Mouse (Mus musculus) embryo, embryonic 11 days (tissue): ENCODE data around the gene Clec5a.
"Not testable (repeated sequence)": the region's sequence is repeated elsewhere in the genome, so short reads cannot be mapped to it uniquely, and the experiment has no call there.

Experiments
- DNase-seq: peaks from one replicate; pipeline ENCODE4 v3.0.0-alpha.2; 2015

The Clec5a gene

DNA sequence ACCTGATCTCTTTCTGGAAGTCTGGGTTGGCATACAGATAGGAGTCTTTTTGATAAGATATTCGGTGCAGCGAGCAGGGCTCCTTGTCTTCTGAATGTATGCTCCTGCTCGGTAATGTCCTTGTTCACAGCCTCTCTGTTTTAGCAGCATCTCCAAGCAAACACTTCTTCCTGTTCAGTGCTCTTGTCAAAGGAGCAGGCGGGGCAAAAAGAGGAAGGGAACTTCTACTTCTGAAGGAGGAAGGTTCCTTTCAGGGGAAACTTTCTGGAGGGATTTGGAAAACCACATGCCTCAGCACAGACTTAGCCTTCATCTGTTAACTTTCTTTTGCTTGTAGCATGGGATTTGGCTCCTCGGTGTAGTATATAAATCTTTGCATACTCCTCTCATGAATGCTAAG lies at the start of gene Clec5a:
TSS of gene Clec5a (minus strand) at position 177 of the 400 bp plus-strand sequence.
- no peak for DNase-seq

DNA sequence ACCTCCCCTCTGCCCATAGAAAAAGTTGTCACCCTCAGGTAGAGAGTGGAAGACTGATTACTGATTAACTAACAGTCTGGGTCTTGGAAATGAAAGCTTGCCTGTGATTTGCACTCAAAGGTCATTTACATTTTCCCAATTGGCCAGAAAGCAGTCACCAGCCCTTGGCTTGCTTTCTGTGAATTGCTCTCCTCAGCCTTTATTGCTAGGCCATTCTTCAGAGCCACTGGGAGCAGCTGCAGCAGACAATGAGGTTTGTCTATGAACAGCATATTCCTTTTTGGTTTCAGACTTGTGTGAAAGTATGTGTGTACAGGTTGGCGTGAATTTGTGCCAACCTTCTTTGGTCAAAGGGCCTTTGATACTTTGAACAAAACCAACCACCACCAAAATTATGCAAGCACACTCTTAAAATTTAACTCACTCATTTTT lies 49.0 kb upstream of the Clec5a start:
- peak; percentile 5 for DNase-seq

DNA sequence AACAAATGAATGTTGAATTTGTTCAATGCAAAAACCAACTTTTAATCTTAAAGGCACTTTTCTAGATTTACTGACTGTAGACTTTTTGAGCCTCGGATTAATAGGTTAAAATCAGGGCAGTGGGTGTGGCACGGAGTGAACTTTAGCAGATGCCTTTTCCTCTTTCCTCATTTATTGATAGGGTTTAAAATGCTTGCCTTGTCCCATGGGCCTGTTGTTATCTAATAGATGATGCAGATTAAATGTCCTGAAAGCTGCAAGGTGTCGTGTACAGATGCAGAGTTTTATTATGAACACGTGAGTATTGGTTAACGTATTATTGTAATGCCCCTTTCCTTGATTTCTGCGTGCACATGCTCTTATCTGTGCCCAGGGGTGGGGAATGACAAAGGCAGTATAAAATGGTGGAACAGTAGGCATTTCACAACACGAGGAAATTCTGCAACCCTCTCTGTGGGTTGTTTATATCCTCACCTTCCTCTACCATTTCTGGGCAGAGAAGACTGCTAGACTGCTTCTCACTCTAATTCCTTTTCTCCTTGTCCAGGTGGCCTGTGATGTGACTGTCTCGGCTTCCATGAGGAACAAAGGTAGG lies 42.9 kb upstream of the Clec5a start, which contains the start of gene Mgam:
TSS of gene Mgam (plus strand) at position 426 of the 595 bp plus-strand sequence.
- no peak for DNase-seq

DNA sequence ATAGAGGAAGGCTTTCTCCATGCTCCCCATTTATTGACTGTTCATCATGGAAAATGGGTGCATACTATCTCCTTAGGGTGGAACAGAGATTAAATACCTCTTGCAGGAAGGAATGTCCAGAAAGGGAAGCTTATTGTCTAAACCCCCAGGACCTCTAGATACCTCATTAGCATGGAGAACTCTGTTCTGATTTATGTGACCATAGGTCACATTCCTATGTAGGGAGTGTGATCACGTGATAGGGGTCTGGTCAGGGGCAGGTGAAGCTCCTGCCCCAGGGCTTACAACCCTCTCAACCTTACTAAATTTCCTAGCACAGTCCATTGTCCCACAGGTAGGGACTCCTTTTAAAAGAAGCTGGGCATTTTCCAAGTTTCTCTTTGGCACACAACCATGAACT lies 40.5 kb upstream of the Clec5a start:
- DNase-seq: no peak

DNA sequence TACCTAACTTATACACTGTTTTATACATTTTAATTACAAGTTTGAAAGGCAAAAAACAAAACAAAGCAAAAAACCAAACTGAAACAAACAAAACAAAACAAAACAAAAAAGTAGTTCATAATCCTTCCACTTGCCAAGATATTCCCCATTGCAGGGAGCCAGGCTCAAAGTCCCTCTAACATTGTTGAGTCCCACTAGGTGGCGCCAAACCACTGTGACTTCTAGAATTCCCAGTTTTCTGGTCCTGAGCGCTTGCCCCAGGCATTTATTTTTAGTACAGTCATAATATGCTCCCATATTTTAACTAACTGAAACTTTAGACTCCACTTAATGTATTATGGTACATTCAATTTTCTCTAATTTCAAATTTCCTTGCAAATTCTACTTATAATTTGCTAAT lies 32.3 kb upstream of the Clec5a start:
- DNase-seq: peak; percentile 86

DNA sequence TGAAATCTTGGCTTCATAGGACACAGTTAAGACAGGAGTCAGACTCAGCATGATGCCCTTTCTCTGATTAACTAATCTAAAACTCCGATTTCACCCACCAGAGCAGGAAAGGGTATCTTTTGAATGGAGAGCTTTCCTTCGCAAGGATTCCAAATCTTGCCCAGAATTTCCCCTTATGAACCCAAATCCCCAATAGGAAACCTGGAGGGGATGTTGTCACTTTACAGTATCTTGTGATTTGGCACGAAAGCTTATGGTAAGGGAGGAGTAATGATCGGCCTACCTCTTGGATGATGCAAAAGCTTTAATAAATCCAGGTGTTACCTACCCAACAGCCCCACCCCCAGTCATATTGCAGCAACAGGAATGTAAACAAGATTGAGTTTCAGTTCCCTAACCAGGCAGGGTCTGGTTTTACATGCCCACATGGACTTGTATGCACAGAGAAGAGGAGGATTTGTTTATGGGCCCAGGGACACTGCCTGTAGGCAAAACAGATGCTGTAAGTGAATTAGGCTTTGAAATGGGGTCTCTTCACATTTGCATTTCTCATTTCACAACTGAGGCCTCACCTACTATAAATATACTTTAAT lies 27.7 kb upstream of the Clec5a start, which contains the start of gene Tas2r138:
TSS of gene Tas2r138 (minus strand) at position 51 of the 593 bp plus-strand sequence.
- DNase-seq: no peak

DNA sequence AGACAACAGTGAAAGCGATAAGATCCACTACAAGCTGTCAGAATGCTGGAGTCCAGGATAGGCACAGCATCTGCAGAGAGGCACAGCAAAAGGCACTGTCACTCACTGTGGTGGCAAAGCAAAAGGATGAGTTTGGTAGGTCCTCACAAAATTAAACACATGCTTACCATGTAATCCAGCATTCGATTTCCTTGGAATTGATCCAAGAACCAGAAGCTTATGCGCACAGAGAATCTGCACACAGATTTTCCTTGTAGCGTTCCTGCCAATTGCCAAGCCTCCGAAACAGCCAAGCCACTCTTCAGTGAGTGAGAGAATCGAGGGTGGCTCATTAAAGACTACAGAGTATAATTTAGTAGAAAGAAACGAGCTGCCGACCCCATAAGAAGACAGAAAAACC lies 24.6 kb upstream of the Clec5a start:
- DNase-seq: no peak

DNA sequence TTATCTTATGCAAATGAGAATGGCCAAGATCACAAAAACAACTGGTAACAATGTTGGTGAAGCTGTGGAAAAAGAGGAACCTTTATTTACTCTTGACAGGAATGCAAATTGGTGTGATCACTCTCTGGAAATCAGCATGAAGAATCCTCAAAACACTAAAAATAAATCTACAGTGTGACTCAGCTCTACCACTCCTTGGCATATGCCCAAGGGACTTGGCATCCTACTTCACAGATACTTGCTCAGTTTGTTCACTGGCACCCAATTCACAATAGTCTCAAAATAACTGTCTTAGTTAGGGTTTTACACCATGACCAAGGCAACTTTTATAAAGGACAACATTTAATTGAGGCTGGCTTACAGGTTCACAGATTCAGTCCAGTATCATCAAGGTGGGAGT lies 21.8 kb upstream of the Clec5a start:
- no peak for DNase-seq

DNA sequence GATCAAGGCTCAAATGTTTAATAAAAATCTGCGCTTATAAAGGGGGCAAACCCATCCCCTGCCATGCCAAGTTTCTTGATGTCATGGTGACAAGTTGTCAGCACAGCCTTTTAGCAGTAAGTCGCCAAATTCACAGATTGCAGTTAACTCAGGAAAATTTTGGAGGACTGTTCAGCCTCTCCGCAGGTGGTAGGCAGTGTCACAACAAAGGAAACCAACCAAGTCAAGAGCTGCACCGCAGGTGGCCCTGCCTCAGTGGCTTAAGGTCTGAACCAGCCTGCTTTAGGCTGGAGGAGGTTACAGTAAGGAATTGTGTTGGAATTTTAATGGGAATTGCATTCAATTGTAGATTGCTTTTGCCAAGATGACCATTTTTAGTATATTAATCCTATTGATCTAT lies 12.9 kb upstream of the Clec5a start:
- DNase-seq: not testable (repeated sequence)

DNA sequence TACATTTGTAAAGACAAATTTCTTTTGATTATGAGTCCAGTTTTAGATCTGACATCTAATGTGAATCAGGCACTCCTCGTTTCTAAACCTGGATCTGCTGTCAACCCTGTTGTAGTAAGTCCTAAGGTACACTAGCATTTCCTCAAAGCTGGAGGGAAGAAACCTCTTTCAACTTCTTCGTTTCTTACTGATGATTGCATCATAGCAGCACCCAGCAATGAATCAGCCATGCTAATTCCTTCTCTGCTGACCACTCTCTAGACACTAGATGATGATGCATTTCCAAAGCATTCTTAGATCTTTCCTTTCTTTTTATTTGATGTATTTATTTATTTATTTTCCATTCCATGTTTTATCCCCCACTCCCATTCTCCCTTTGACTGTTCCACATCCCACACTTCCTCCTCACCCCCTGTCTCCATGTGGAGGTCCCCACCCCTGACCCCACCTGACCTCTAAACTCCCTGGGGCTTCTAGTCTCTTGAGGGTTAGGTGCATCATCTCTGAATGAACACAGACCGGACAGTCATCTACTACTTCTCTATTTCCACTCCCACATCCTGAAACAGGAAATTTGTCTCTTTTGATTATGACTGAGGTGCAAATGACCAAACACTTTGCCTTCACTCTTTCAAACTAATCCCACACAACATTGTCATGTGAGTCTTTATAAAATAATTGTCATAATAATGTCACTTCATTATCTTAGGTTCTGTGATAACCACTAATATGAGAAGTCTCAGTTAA lies 9.4 kb upstream of the Clec5a start:
- DNase-seq: no peak

DNA sequence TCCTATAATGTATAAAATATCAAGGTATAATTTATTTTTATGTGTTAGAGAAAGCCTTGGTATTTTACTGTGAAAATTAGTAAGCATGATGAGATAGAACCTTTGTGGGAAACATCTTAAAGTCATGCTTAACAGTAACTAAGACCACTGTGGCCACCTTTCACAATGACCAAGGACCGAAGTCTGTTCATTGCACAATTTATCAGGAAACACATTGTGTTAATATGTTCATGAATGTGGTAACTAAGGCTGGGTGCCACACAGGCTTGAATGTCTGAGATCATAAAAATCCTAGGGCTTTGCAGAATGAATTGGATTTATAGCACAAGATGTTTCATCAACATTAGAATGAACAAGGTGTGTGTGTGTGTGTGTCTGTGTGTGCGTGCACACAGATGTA lies 2.7 kb upstream of the Clec5a start:
- no peak for DNase-seq

DNA sequence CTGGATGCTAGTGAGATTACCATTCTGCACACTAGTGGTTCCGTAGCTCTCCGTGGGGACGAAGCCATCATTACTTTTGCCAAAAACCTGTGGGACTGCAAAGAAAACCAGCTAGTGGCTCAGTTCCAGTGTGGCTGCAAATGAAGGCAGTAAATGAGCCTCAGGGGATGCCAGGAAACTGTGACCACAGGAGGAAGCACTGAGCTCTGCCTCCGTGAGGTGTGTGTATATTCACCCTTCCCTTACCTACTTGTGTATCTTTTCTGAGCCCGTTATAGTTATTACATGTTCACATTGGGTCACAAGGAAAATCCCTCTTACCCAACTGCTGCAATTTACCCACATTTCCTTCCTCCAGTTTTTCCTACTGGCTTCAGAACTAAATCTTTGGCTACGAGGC lies 1.3 kb downstream of the Clec5a start:
- no peak for DNase-seq

DNA sequence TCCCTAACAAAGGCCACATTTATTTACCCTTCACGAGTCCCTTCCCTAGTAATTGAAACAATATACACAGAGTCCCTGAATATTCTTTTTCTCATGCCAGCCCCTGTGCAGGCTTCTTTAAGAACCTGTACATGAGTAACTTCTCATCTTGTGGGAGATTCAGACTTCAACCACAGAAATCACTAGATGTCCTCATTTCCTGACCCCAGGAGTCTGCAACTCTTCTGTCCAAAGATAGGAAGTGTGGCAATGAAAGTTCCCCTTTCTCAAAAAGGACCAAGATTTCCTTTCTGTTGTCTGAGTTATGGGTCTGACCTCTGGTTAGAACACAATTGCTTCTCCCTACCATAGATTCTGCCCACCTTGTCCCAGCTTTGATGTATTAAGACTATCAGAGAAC lies 9.3 kb downstream of the Clec5a start:
- no peak for DNase-seq

DNA sequence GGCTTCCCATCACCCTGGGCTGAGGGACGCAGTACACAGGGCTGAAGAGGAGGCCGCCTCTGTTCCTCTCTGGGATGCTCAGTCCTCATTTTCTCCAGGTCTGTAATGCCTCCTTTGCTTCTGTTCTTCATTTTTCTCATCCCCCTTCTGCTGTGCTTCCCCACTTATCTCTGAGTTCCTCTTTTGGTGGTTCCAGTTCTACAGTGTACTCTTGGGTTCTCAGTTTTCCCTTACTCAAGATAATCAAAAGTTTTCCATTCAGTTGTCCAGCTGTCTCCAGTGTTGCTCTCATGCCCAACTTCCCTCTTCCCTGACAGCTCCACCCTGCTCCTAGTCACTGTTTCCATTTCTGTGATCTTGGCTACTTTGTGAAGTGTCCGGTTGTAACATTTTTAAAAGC lies 12.0 kb downstream of the Clec5a start:
- DNase-seq: no peak

DNA sequence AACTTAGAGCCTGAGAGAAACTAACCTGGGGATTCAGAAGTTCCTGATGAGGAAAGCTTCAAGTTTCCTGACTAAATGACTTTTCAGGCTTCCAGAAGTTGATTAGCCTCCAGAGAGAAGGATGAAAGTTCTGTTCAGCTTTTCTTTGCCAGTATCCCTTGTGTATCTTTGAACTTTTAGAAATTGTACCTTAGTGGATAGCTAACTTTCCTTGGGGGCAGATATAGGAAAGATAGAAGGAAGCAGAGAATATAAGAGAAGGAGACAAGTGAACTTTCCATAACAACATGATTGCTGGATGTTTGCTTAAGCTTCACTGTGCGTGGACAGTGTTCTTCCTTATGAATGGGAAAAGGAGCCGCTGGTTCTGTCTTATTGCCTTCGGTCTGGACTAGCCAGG lies 16.4 kb downstream of the Clec5a start, which contains the start of gene Olfr460:
TSS of gene Olfr460 (plus strand) at position 301 of the 400 bp plus-strand sequence.
- DNase-seq: no peak

DNA sequence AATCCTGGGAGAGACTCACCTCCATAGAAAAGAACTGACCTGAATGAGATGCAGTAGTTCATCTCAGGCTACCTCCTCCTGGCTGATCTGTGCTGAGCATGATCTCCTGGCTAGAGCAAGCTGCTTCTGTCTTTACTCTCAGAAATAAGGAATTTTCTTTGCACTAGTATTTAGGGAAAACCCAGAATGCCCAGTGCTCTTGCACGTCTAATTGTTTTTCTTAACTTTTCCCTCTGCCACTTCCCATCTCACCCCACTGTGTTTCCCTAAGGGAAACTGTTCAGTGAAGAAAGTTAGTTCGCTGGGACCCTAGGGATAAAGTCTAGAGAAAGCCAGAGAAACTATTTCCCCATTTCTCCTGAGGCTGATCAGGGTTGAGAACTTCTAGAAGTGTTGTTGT lies 30.7 kb downstream of the Clec5a start, which contains the start of gene Olfr461:
TSS of gene Olfr461 (minus strand) at position 101 of the 400 bp plus-strand sequence.
- no peak for DNase-seq

DNA sequence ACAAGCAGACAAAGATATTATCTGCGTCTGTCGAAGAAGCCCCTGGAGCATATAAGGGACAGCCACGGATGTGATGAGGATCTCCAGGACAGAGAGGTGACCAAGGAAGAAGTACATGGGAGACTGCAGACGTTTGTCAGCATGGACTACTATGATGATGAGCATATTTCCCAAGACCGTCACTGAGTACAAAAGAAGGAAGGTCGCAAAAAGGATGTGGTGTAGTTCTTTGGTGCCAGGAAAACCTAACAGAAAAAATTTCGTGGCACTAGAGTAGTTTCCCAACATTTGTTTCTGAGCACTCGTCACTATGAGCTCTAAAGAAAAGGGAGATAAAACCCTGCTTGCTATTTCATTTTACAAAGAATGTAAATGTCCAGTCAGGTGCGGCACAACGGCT lies 40.9 kb downstream of the Clec5a start:
- no peak for DNase-seq
